Mouse (Mus musculus) kidney, adult 8-10 months (tissue): ENCODE data around the gene Whrn.

ENCODE experiments used
- DNase-seq, 2 experiments: peaks; one replicate each; pipeline ENCODE4 v3.0.0; 2022

The Whrn gene

DNA sequence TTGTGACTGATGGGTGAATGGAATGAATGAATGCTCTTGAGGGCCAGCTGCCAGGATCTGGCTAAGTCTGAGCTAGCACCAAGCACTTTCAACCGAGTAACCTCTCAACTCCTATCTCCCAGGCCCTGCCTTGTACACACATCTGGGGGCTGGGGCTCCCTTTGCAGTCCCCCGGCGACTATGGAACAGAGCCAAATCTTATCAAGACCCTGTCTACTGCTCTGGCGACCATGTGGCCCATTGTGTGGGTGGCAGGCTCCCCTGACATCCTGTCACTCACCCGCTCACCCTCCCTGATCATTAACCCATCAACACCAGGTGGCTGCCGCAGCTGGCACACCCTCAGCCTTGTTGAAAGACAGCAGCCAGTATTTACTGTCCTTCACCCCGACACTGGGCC lies 90.7 kb downstream of the Whrn start:
- no peak for DNase-seq

DNA sequence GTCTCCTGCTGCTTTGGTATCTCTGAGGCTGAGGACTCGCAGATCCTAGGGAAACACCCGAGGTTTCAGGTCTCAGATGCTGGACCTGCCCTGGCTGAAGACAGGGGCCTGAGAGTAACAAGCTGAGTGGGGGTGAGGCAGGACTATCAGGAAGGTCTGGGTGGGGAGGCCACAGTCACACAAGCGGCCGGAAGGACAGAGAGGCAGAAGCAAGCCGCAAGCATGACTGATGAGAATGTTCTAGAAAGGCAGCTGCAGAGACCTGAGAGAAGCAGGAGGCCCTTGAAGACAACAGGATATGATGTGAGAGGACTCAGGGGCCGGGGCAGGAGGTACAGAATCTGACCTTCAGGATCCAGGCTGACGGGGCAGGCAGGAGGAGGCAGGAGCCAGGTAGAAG lies 91.6 kb downstream of the Whrn start:
- DNase-seq, result no peak

- DNase-seq, result peak; percentile 83
Observed at GRCm38 (mm10) chr4:63403040-63403959, 92.5 kb downstream of the Whrn start, which contains the start of gene Akna. TSS of gene Akna (minus strand) at chr4:63403354.

GRCm38 (mm10) chr4:63402558-63402957 lies 93.2 kb downstream of the Whrn start:
- no peak for DNase-seq

DNA sequence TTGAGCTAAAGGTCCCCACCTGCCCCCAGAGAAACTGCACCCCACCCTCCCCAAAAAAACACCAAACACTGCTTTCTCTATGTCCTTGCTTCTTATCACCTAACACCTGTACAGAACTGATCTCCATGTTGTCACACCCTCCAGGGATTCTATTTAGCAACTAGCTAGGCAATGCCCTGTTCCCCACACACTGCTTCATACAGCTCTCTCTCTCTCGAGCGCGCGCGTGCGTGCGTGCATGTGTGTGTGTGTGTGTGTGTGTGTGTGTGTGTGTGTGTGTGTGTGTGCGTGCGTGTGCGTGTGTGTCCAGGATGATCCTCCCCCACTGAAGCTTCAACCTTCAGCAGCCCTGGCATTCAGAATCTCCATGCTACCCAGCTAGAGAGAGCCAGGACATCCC lies 93.7 kb downstream of the Whrn start:
- DNase-seq, result no peak

DNA sequence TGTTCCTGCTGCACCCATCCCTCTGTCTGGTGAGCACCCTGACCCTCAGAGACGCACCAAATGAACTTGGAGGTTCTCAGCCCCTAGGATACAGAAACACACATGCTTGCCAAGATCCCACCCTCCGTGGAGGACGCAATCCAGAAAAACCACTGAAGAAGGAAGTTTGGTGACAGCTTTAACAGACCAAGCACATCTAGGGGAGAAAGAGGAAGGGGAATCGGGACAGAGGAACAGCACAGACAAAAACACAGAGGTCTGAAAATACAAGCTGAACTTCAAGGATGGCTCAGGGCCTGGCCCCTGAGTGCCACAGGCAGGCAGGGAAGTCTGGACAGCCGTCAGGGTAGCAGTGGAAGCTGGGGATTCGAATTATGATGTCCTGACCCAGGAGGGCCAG lies 94.2 kb downstream of the Whrn start:
- no peak for DNase-seq

DNA sequence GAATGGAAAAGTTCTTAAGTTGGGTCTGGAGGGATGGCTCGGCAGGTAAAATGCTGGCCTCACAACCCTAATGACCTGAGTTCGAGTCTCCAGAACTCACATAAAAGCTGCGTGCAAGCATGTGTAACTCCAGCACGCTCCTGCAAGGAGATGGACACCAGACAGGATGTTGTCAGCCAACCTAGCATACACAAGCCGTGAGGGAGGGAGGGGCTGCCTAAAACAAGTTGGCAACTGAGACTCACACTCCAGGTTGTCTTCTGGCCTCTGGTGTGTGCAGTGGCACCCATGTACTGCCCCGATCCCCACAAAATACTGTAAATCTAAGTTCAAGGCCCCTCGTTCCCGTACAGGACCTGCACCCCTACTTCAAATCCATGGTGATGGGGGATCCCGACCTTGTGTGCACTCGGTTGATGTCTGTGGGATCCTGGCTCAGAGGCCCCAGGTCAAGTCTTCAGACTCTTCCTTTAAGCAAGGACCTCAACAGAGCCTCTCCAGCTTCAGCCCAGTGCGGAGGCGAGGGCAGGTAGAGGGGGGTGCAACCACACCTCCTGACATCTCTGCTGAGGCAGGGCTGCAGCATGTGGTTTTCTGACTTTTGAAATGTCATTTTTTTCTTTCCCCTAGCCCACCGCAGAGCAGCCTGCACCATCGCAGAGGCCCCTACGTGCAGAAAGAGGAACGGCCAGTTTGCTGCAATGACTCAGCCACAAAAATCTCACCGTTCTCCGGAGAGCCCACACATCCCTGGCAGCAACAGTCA lies 95.1 kb downstream of the Whrn start:
- no peak for DNase-seq

DNA sequence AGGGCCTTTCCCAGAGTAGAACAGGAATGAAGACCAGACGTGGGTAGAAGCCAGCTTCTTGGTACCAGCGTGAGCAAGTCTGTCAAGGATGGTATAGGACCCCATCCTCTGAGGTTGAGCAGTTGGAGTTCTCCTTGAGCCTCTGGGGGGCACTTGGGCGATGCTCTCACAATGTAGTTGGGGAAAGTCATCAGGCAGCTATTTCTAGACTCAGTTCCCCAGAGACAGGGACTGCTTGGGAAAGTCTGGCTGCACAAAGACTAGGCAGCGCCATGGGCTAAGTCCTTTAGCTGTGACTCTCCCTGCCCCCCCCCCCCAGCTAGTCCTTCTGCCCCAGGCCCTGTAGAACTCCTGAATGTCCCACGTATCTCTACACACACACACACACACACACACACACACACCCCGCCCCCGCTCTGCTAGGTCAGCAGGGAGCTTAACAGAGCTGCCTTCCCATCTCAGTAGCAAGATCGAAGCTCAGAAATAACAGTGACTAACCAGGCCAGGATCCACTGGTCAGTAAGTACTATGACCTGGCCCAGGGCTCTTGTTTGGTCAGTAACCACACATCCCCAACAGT lies 96.0 kb downstream of the Whrn start:
- DNase-seq, result no peak

- no peak for DNase-seq
Observed at GRCm38 (mm10) chr4:63398854-63399609, 96.8 kb downstream of the Whrn start.

GRCm38 (mm10) chr4:63397981-63398537 lies 97.7 kb downstream of the Whrn start:
- no peak for DNase-seq

- DNase-seq, result no peak
Observed at GRCm38 (mm10) chr4:63391322-63391721, 104.5 kb downstream of the Whrn start.

- DNase-seq, result no peak
Observed at GRCm38 (mm10) chr4:63389887-63390528, 105.8 kb downstream of the Whrn start.

DNA sequence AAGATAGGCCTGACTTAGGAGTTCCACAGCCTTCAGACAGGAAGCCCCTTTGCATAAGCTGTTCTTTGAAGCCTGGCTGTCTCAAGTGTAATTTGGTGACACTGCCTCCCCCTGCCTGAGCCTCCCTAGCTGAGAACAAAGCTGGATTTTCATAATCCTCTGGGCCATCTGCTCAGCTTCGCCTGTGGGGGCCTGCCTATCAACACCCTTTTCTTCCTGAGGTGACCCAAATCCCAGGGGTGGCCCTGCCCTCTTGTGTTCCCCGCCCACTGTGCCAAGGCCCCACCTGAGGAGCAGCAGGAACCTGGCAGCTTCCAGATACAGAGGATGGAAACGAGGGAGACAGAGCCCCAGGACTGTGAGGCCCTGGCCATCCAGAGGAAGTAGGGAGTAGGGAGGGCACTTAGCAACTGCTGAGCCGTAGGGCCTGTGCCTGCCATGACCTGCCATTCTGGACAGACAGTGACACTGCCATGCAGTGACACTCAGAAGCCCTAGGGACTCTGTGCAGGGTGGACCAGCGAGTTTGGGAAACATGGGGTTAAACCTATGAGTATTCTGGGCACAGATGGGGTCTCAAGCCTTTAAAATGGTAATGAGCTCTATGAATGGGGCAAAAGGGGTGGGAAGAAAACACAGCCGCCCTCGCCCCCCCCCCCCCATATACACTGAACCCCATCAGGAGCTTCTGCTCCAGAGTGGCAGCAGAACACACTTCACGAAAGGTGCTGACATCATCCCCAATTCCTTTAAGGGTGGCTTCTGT lies 106.5 kb downstream of the Whrn start:
- DNase-seq, result no peak

- no peak for DNase-seq
Observed at GRCm38 (mm10) chr4:63388029-63388428, 107.8 kb downstream of the Whrn start.

GRCm38 (mm10) chr4:63385784-63386183 lies 110.0 kb downstream of the Whrn start:
- DNase-seq, result no peak

DNA sequence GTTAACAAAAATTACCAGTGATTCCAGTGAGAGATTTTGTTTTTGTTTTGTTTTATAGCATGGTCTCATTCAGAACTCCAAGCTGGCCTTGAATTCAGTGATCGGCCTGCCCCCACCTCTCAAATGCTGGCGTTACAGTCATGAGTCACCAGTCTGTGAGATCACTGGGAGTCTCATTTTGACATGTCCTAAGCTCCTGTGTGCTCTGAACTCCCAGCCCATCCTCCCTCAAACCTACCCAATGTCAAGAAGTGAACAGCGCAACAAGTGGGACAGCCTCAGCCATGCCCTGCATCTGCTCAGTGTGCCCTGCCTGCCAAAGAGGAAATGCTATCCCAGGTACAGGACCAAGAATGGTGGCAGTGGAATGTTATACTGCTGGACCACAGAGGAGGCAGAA lies 110.5 kb downstream of the Whrn start:
- no peak for DNase-seq

- DNase-seq, result no peak
Observed at GRCm38 (mm10) chr4:63384262-63384661, 111.5 kb downstream of the Whrn start.

DNA sequence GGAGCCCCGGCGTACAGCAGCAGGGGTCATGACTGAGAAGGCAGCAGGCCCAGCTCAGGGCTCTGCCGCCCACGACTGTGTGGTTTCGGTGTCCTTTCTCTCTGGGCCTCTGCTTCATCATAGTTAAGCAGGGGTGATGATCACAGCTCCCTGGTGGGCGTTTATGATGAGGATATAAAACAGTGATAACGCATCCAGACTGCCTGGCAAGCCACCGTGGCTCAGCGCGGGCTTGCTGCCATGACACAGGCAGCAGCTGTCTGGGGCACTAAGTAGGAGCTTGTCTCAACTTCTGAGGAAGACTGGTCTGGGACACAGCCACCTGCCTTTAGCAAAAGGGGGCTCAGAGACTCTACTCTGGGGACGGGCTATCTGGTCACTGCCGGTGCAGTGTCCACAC lies 112.3 kb downstream of the Whrn start:
- DNase-seq, result no peak

- DNase-seq, result no peak
Observed at GRCm38 (mm10) chr4:63382676-63383369, 113.0 kb downstream of the Whrn start.

DNA sequence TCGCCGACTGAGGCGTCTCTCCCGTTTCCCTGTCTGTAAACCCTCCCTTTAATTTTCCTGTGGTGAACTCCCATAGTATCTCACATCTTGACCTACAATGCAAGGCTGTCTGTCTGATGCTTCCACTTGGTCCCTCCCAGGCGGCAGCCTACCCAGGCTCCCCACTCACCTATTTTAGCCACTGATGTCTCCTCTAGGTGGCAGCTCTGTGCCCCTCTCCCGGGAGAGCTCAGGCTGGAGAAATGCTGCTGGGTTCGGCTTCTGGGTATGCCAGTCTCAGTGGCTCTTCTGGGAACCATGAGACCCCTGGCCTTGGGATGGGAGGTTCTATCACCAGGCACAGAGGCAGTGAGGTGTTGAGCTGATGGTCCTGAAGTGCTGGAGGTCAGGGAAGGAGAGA lies 118.3 kb downstream of the Whrn start:
- DNase-seq, result no peak

DNA sequence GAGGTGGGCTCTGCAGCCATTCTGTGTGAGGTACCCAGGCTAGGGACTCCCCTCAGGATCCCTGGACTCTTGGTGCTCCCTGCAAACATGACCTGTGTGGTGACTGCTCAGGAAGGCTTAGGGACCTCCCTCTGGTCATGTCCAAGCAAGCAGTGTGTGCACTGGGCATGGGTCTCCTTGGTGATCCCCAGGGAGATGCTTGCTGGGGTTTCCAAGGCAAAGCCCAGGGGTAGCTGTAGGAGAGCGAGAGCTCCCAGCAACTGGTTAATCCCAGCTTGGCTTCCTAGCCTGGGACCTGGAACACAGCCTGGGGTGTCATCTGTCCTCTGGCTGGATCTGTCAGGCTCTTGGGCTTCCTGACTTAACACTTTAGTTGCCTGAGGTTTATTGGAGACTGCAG lies 120.4 kb downstream of the Whrn start:
- DNase-seq, result no peak
